Mouse (Mus musculus) ES-E14 (cell line): ENCODE results near the gene Batf. TPM values are rescaled to one million over a fixed set of nuclear protein-coding genes. Genes with fewer than 3 reads are reported as not detected.

ENCODE experiments used
- DNase-seq: peaks from one replicate; pipeline ENCODE4 v3.0.0-alpha.2; 2013; ENCODE audit warnings: low read depth, low spot score
- H3K27ac ChIP-seq: 2 replicates; pipeline ENCODE4 v1.5.1; 2012; ENCODE audit warnings: low read depth, mild to moderate bottlenecking, low read length, moderate library complexity, mixed read lengths; ENCODE audit not compliant: poor library complexity, insufficient read depth, severe bottlenecking
- H3K36me3 ChIP-seq: 2 replicates; pipeline ENCODE4 v1.6.1; 2012; ENCODE audit warnings: mild to moderate bottlenecking, low read length, moderate library complexity, mixed read lengths; ENCODE audit not compliant: control insufficient read depth, poor library complexity, insufficient read depth, severe bottlenecking
- H3K4me1 ChIP-seq, 2 experiments: fragments of 150-350 bp in 1 of 2; sonication (generic) in 1 of 2; 2 replicates each; pipeline ENCODE4 v1.6.1; 2012; ENCODE audit warnings: low read length in 2 of 2, mild to moderate bottlenecking in 1 of 2, mixed read lengths in 1 of 2; ENCODE audit not compliant: control insufficient read depth in 2 of 2, insufficient read depth in 2 of 2, poor library complexity in 1 of 2
- H3K4me3 ChIP-seq, 2 experiments: fragments of 150-350 bp in 1 of 2; sonication (generic) in 1 of 2; 2 replicates each; pipeline ENCODE4 v1.5.1; 2012; ENCODE audit warnings: low read length in 2 of 2, low read depth in 1 of 2, mild to moderate bottlenecking in 1 of 2, mixed read lengths in 1 of 2; ENCODE audit not compliant: insufficient read depth in 1 of 2, poor library complexity in 1 of 2, severe bottlenecking in 1 of 2
- H3K9ac ChIP-seq: 2 replicates; pipeline ENCODE4 v1.6.1; 2012; ENCODE audit warnings: low read depth, mild to moderate bottlenecking, low read length, mixed read lengths; ENCODE audit not compliant: poor library complexity, insufficient read depth, severe bottlenecking
- H3K9me3 ChIP-seq: fragments of 150-350 bp; sonication (generic); 2 replicates; pipeline ENCODE4 v1.6.1; 2012; ENCODE audit warnings: low read depth, mild to moderate bottlenecking, low read length; ENCODE audit not compliant: control insufficient read depth, insufficient read depth
- CHD2 ChIP-seq: IDR thresholded peaks from 2 replicates; pipeline ENCODE4 v1.6.1; 2014; ENCODE audit warnings: mild to moderate bottlenecking, low read depth, low read length, inconsistent platforms
- HCFC1 ChIP-seq: IDR thresholded peaks from 2 replicates; pipeline ENCODE4 v1.6.1; 2012; ENCODE audit warnings: low read length, inconsistent platforms, borderline replicate concordance; ENCODE audit not compliant: insufficient read depth
- MAFK ChIP-seq: IDR thresholded peaks from 2 replicates; pipeline ENCODE4 v1.6.1; 2014; ENCODE audit warnings: mild to moderate bottlenecking, low read depth, low read length, inconsistent platforms; ENCODE audit not compliant: insufficient read depth
- ZC3H11A ChIP-seq: IDR thresholded peaks from 2 replicates; pipeline ENCODE4 v1.6.1; 2012; ENCODE audit warnings: low read depth, mild to moderate bottlenecking, inconsistent platforms, low read length, borderline replicate concordance
- ZNF384 ChIP-seq: IDR thresholded peaks from 2 replicates; pipeline ENCODE4 v1.6.1; 2012; ENCODE audit warnings: low read depth, low read length, inconsistent platforms
- in situ Hi-C, 2 experiments: fragments of 600-800 bp; cut with MboI; formaldehyde crosslinking; loops; one replicate each; pipeline ENCODE4 v1.15.1; 2025; ENCODE audit warnings: low sequenced_read_pairs in 2 of 2, inconsistent platforms in 1 of 2; ENCODE audit not compliant: unreplicated experiment in 2 of 2
- total RNA-seq: library from RNA; depleted of rRNA; stranded (reverse); fragments of 300-350 nt; gene quantifications from 2 replicates; pipeline ENCODE4 v1.2.3, GENCODE M21; 2012; rRNA removed

The Batf gene
- 0.53 and 0.58 TPM in 2 replicates for total RNA-seq

GRCm38 (mm10) chr12:85686466-85687216, at the start of gene Batf:
TSS of gene Batf (plus strand) at chr12:85686669.
- Histone ChIP-seq H3K4me3 (peak within 1 kb of the TSS in 1 of 2 experiments; percentile 3; a peak in 2 of 4 replicates), H3K9ac (no peak within 1 kb of the TSS)
- no peak for DNase-seq

DNA sequence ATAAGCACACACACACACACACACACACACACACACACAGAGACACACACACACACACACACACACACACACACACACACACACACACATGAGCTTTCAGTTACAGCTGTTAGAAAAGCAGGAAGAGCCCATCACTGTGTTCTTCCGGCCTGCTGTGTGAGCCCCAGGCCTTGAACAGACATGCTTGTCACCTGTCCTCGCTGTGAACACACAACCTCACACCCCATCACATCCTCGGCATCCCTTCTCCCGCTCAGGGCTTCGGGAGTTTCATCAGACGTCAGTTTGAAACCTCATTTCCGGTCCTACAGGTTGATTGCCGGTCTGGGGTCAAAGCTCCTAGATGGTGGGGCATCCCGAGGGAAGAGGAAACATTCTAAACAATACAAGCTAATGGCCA, 48.5 kb upstream of the Batf start:
- no peak overlapping the region for H3K9ac ChIP-seq
- in situ Hi-C loops = no loop called here
- no peaks in the 10 kb centered on the region for H3K9me3 ChIP-seq
- DNase-seq = no peak
- no peak for TF ChIP-seq CHD2
- no peak for TF ChIP-seq MAFK
- no peaks in the 10 kb centered on the region for H3K36me3 ChIP-seq
- H3K27ac ChIP-seq = no peak overlapping the region
- H3K4me3 ChIP-seq = no peak overlapping the region
- peaks cover 0 to 5% of the 10 kb centered on the region in 2 experiments; a peak in 1 of 4 replicates for H3K4me1 ChIP-seq

More at GRCm38 (mm10) chr12:85686466-85687216, at the start of gene Batf:
- Histone ChIP-seq H3K36me3 (no peaks in the 10 kb centered on the region), H3K4me1 (peaks cover 2% of the 10 kb centered on the region in 2 experiments; a peak in 2 of 4 replicates), H3K9me3 (no peaks in the 10 kb centered on the region), H3K27ac (no peak within 1 kb of the TSS)
- in situ Hi-C loops = no loop called here
- TF ChIP-seq MAFK (no peak), CHD2 (no peak), HCFC1 (no peak), ZNF384 (no peak), ZC3H11A (no peak)

DNA sequence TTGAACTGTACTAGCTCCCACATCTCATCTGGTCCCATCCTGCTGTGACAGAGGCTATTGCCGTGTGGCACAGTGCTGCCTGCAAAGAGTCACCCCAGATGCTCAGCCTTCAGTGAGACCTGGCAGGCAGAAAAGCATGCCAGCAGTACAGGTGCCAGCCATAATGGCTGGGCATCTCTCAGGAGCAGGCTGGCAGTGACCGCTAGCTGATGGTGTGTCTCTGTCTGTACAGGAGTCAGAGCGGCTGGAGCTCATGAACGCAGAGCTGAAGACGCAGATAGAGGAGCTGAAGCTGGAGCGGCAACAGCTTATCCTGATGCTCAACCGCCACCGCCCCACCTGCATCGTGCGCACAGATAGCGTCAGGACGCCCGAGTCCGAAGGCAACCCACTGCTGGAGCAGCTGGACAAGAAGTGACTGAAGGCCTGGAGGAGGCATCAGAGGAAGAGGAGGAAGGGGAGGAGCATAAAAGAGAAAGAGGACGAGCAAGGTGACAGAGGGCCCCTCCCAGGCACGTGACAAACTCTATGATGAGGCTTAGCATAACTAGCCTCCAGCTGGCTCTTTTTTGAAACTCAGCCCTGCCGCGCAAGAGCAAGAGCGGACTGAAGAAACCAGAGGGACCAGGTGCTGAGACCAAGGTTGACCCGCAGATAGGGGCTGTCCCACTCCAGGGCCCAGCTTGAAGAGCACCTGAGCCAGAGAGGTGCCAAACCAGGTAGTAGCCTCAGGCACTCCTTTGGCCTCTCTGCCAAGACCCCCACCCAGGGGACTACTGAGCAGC, 47.7 kb upstream of the Batf start:
- DNase-seq = no peak
- H3K9ac ChIP-seq = peak overlapping the region; percentile 5
- no peaks in the 10 kb centered on the region for H3K36me3 ChIP-seq
- TF ChIP-seq ZC3H11A (no peak), HCFC1 (no peak), MAFK (no peak), CHD2 (no peak), ZNF384 (no peak)
- H3K4me3 ChIP-seq = peak overlapping the region; percentile 7 to 40; a peak in 2 of 4 replicates
- H3K4me1 ChIP-seq = peaks cover 2 to 7% of the 10 kb centered on the region in 2 experiments; a peak in 1 of 4 replicates
- H3K27ac ChIP-seq = no peak overlapping the region
- in situ Hi-C loops = no loop called here
- no peaks in the 10 kb centered on the region for H3K9me3 ChIP-seq

DNA sequence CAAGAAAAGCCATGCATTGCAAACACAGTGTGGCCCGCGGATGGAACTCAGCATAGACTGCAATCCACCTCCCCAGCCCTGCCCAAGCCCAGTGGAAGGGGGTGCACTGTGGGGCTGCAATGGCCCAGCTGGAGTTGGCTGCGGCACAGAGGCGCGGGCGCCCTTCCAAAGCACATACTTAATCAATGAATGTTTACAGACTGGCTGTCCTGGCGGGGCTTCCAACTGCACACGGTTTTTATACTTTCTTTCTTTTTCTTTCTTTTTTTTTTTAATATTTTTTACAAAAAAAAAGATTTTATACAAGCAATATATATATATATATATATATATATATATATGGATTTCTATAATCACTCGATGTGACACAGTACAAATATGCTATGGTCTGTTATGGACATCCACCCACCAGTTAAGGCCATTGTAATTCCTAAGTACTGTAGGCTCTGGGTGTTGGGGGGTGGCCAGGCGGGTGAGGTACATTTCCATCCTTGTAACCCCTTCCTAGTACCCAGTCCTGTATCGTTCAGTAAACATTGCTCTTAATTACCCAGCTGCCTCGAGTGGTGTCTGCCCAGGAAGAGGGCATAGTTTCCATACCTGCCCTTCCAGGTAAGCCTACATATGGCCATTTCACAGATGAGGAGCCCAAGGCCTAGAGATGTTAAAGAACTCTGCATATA, 47.0 kb upstream of the Batf start:
- TF ChIP-seq ZC3H11A (no peak), ZNF384 (no peak), MAFK (no peak), CHD2 (no peak), HCFC1 (no peak)
- 0 out of 2 replicates have a peak overlapping the region, but pooled peaks have one; percentile 5 for H3K9ac ChIP-seq
- in situ Hi-C loops = no loop called here
- H3K4me1 ChIP-seq = peaks cover 3 to 11% of the 10 kb centered on the region in 2 experiments; a peak in 1 of 4 replicates
- no peak overlapping the region for H3K27ac ChIP-seq
- H3K36me3 ChIP-seq = no peaks in the 10 kb centered on the region
- H3K4me3 ChIP-seq = peak overlapping the region in 1 of 2 experiments; percentile 7; a peak in 1 of 4 replicates
- DNase-seq = no peak
- H3K9me3 ChIP-seq = no peaks in the 10 kb centered on the region
